Mouse (Mus musculus): ENCODE data around the gene Rassf7. TPM values are rescaled to one million over a fixed set of nuclear protein-coding genes. Genes with fewer than 3 reads are reported as not detected.
A peak's percentile ranks its signal among the peaks of the same experiment; 100 is the strongest.
"Not testable (repeated sequence)": the region's sequence is repeated elsewhere in the genome, so short reads cannot be mapped to it uniquely, and the experiment has no call there.

Rassf7 gene
- total RNA-seq, 2 experiments from 2014 or later, result 14.7 to 15.1 TPM

- peak; percentile 90 to 96 for DNase-seq (ENCODE audit: low spot score in 2 of 2)
These were observed 5.8 kb downstream of the Rassf7 start for GRCm38 (mm10) chr7:141221249-141222125.

GRCm38 (mm10) chr7:141222126-141222467 lies 6.4 kb downstream of the Rassf7 start:
- no peak for DNase-seq (ENCODE audit: low spot score in 2 of 2)

- no peak for DNase-seq (ENCODE audit: low spot score in 2 of 2)
These were observed 7.1 kb downstream of the Rassf7 start for GRCm38 (mm10) chr7:141222696-141223215.

- DNase-seq (ENCODE audit: low spot score in 2 of 2), result no peak
These were observed 10.9 kb downstream of the Rassf7 start for GRCm38 (mm10) chr7:141226535-141226934.

GRCm38 (mm10) chr7:141227796-141228195 lies 12.1 kb downstream of the Rassf7 start:
- DNase-seq (ENCODE audit: low spot score in 2 of 2), result no peak

GRCm38 (mm10) chr7:141228279-141229067 lies 12.8 kb downstream of the Rassf7 start, which contains the start of gene Phrf1:
TSS of gene Phrf1 (plus strand) at chr7:141228784.
- DNase-seq (ENCODE audit: low spot score in 2 of 2), result peak; percentile 88 to 93

GRCm38 (mm10) chr7:141229702-141230101 lies 14.0 kb downstream of the Rassf7 start:
- no peak for DNase-seq (ENCODE audit: low spot score in 2 of 2)

GRCm38 (mm10) chr7:141230570-141230969 lies 14.9 kb downstream of the Rassf7 start:
- DNase-seq (ENCODE audit: low spot score in 2 of 2), result no peak

GRCm38 (mm10) chr7:141231111-141231510 lies 15.5 kb downstream of the Rassf7 start:
- no peak for DNase-seq (ENCODE audit: low spot score in 2 of 2)

- DNase-seq (ENCODE audit: low spot score in 2 of 2), result no peak
These were observed 15.9 kb downstream of the Rassf7 start for GRCm38 (mm10) chr7:141231551-141231950.

GRCm38 (mm10) chr7:141250486-141250885 lies 34.8 kb downstream of the Rassf7 start:
- not testable (repeated sequence) for DNase-seq (ENCODE audit: low spot score in 2 of 2)

GRCm38 (mm10) chr7:141256159-141256558 lies 40.5 kb downstream of the Rassf7 start:
- no peak for DNase-seq (ENCODE audit: low spot score in 2 of 2)

GRCm38 (mm10) chr7:141261480-141261879 lies 45.8 kb downstream of the Rassf7 start:
- DNase-seq (ENCODE audit: low spot score in 2 of 2), result no peak

GRCm38 (mm10) chr7:141263640-141264039 lies 48.0 kb downstream of the Rassf7 start:
- no peak for DNase-seq (ENCODE audit: low spot score in 2 of 2)

GRCm38 (mm10) chr7:141264041-141264700 lies 48.5 kb downstream of the Rassf7 start:
- no peak for DNase-seq (ENCODE audit: low spot score in 2 of 2)

GRCm38 (mm10) chr7:141264761-141265410 lies 49.2 kb downstream of the Rassf7 start:
- DNase-seq (ENCODE audit: low spot score in 2 of 2), result no peak

- no peak for DNase-seq (ENCODE audit: low spot score in 2 of 2)
These were observed 49.7 kb downstream of the Rassf7 start for GRCm38 (mm10) chr7:141265411-141265738.

- peak in 1 of 2 experiments; percentile 50 for DNase-seq (ENCODE audit: low spot score in 2 of 2)
These were observed 50.3 kb downstream of the Rassf7 start, which contains the start of gene Irf7 for GRCm38 (mm10) chr7:141265739-141266561. TSS of gene Irf7 (minus strand) at chr7:141266481.

Measured in adrenal gland, postnatal 4 days (tissue).